Mouse (Mus musculus) small intestine, adult 2 months (tissue): ENCODE results near the gene Fhad1.

ENCODE experiments used
- CTCF ChIP-seq: fragments of 200-500 bp; IDR thresholded peaks from 2 replicates; pipeline ENCODE4 v1.5.1; 2012; ENCODE audit warnings: low read depth, mild to moderate bottlenecking, control low read depth, inconsistent platforms, low read length, moderate library complexity, mixed read lengths; ENCODE audit not compliant: insufficient replicate concordance, insufficient read length; ENCODE audit errors: extremely low read depth
- POLR2A ChIP-seq: fragments of 200-500 bp; IDR thresholded peaks from 2 replicates; pipeline ENCODE4 v1.6.1; 2012; ENCODE audit warnings: low read depth, mild to moderate bottlenecking, control low read depth, inconsistent platforms, low read length, moderate library complexity

DNA sequence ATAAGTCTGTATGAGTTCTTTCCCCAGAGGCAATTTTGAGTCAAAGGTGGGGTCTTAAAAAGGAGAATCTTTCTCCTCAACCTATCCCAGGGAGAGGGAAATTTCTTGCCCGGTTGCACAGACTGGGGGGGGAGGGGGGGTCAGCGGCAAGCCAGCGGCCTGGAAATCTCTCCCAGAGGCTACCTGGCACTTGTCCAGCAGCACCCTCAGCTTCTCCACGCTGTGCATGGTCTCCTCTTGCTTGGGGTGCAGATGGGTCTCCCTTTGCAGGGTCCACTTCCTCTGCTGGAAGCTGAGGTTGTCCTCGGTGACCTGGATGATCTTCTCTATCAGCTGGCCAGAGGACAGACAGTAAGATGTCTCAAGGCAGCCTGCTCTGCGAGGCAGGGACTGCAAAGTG is 61.0 kb downstream of the Fhad1 start:
- no peak for TF ChIP-seq POLR2A
- no peak for TF ChIP-seq CTCF
